Mouse (Mus musculus) embryonic facial prominence, embryonic 12.5 days (tissue): ENCODE results near the gene Gm9. TPM values are rescaled to one million over a fixed set of nuclear protein-coding genes. Genes with fewer than 3 reads are reported as not detected.
"Not testable (repeated sequence)": the region's sequence is repeated elsewhere in the genome, so short reads cannot be mapped to it uniquely, and the experiment has no call there.

ENCODE experiments used
- ATAC-seq: fragments of 200-750 bp; cut with Nextera tagmentation; 2 replicates; pipeline ENCODE4 v1.8.0; 2017; ENCODE audit not compliant: insufficient number of reproducible peaks, insufficient read depth, low FRiP score, low TSS enrichment
- H3K27ac ChIP-seq: fragments of 300-500 bp; sonication (generic); 2 replicates; pipeline ENCODE4 v1.5.1; 2016; ENCODE audit warnings: mild to moderate bottlenecking
- H3K27me3 ChIP-seq: fragments of 300-500 bp; sonication (generic); 2 replicates; pipeline ENCODE4 v1.6.1; 2016; ENCODE audit warnings: mild to moderate bottlenecking, moderate library complexity
- H3K36me3 ChIP-seq: fragments of 300-500 bp; sonication (generic); 2 replicates; pipeline ENCODE4 v1.6.1; 2016; ENCODE audit warnings: mild to moderate bottlenecking
- H3K4me1 ChIP-seq: fragments of 300-500 bp; sonication (generic); 2 replicates; pipeline ENCODE4 v1.6.1; 2016
- H3K4me2 ChIP-seq: fragments of 300-500 bp; sonication (generic); replicated peaks from 2 replicates; pipeline ENCODE4 v1.6.1; 2016; ENCODE audit warnings: mild to moderate bottlenecking, moderate library complexity
- H3K4me3 ChIP-seq: fragments of 300-500 bp; sonication (generic); 2 replicates; pipeline ENCODE4 v1.5.1; 2016; ENCODE audit warnings: mild to moderate bottlenecking
- H3K9ac ChIP-seq: fragments of 300-500 bp; sonication (generic); 2 replicates; pipeline ENCODE4 v1.6.1; 2016; ENCODE audit warnings: mild to moderate bottlenecking, moderate library complexity
- H3K9me3 ChIP-seq: fragments of 300-500 bp; sonication (generic); 2 replicates; pipeline ENCODE4 v1.6.1; 2016; ENCODE audit warnings: mild to moderate bottlenecking, moderate library complexity
- whole genome bisulfite sequencing: fragments of 180-500 bp; shearing (Covaris S2); methylation state at CpG from one replicate; pipeline ENCODE4 v1.1.7; 2016; 5-methylcytosine and 5-hydroxymethylcytosine counted together
- polyA plus RNA-seq: library from polyadenylated mRNA; unstranded; fragments of >200 nt; fragmentation: Nextera tagmentation; extraction: Ambion mirVana; gene quantifications from 2 replicates; pipeline ENCODE4 v1.2.1, GENCODE M21; 2016

Gene Gm9
- not detected in 2 replicates for polyA plus RNA-seq

DNA sequence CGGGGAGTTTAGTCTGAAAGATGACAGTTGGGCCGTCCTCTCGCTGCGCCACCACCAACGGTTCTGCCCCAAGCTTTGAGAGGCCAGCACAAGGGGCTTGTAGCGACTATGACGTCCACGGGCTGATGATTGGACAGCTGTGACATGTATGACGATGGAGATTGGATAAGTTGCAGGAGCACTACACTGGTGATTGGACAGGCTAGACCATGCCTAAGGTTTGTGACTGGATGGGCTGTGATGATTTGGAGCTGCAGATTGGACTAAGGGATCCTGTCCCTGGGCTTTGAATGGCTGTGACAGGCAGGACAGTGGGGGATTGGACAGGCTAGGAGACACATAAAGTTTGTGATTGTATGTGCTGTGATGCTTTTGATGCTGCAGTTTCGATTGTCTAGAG lies at the start of gene Gm9:
Gm9 (minus strand) TSS at position 101 of the 400 bp plus-strand sequence.
- Histone ChIP-seq H3K4me3 (no peak within 1 kb of the TSS), H3K4me2 (no peak within 1 kb of the TSS), H3K27ac (no peak within 1 kb of the TSS), H3K27me3 (no peaks in the 10 kb centered on the region), H3K36me3 (no peaks in the 10 kb centered on the region), H3K9ac (no peak within 1 kb of the TSS), H3K4me1 (no peaks in the 10 kb centered on the region), H3K9me3 (no peaks in the 10 kb centered on the region)
- 88% methylated on average over 10 of the region's 10 CpGs for WGBS
- no peak for ATAC-seq

DNA sequence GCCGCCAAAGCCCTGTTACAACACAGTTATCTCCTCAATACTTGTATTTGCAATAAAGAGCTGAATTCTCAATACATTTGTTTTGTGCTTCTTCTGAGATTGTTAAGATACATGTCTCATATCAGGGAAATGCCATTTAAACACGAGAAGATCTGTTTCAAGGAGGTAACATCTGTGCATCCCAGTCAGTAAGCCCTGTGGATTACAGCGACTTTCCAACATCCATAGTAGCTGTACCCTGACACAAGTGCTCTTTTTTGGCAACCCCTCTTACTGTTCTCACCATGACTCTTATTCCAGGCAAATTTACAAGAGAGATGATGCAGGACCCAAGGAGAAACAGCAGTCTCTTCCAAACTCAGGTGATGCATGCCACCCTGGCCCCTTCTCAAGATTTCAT lies 38.8 kb upstream of the Gm9 start, which contains the start of gene Rhox3a:
Rhox3a (plus strand) TSS at position 301 of the 400 bp plus-strand sequence.
- H3K36me3 ChIP-seq, ATAC-seq: not testable (repeated sequence)
- WGBS = 80% methylated on average over 1 of the region's 3 CpGs

DNA sequence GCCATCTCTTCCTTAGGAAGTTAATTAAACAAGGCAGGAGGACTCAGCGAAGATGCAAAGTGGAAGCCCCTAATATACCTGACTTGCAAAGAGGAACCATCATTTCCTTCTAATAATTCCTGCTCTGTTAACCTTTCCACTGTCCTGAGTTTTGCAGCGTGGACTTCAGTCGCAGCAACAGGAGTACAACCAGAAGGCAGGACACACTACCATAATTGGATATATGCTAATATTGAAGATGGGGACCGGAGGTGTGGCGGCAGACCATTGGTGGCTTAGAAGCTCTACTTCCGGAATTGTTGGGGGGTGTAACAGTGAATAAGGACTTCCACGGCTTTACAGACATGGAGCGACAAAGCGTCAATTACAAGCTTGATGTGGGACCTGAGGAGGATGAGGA lies 33.8 kb upstream of the Gm9 start, which contains the start of gene Rhox2a:
Rhox2a (plus strand) TSS at position 301 of the 400 bp plus-strand sequence.
- not testable (repeated sequence) for H3K4me2 ChIP-seq, H3K4me1 ChIP-seq, H3K9ac ChIP-seq, H3K27me3 ChIP-seq, H3K4me3 ChIP-seq, H3K9me3 ChIP-seq, ATAC-seq, H3K36me3 ChIP-seq, H3K27ac ChIP-seq
- 100% methylated on average over 2 of the region's 9 CpGs for WGBS

More for the DNA sequence above, 38.8 kb upstream of the Gm9 start, which contains the start of gene Rhox3a:
- H3K9ac ChIP-seq, H3K4me2 ChIP-seq, H3K4me3 ChIP-seq, H3K9me3 ChIP-seq, H3K4me1 ChIP-seq, H3K27ac ChIP-seq, H3K27me3 ChIP-seq: not testable (repeated sequence)

DNA sequence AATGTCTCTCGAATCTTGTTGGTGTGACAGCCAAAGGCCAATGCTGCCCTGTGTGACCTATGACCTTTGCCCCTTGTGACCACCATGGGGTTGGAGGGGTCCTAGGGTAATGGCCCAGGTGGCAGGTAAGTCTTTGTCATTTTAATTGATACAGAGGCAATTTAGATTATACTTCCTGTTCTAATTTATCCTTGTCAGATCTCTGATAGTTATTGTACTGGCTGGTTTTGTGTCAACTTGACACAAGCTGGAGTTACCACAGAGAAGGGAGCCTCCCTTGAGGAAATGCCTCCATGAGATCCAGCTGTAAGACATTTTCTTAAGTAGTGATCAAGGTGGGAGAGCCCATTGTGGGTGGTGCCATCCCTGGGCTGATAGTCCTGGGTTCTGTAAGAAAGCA lies 11.3 kb upstream of the Gm9 start, which contains the start of gene Rhox1:
Rhox1 (minus strand) TSS at position 101 of the 400 bp plus-strand sequence.
- not testable (repeated sequence) for H3K4me3 ChIP-seq, H3K9me3 ChIP-seq, H3K4me1 ChIP-seq, H3K36me3 ChIP-seq, H3K9ac ChIP-seq, H3K27me3 ChIP-seq, ATAC-seq, H3K27ac ChIP-seq, H3K4me2 ChIP-seq
- 67% methylated on average over 1 of the region's 1 CpGs for WGBS

DNA sequence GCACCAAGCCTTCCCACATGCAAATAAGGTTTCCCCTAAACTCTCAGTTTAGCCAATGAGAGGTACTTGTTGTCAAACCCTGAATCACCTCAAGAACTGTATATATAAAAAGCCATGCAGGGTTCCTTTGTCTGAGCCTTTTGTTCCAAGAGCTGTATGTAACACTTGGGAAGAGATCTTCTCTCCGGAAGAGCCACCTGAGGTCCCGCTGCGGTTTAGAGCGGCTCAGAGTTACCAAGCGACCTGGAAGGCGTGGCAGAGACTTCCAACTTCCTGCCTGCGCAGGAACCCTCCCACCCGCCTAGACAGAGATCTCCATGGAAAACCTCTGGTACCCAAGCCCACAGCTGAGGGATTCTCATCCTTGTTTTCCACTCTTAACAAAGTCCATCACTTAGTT lies 12.2 kb downstream of the Gm9 start:
- ATAC-seq = no peak
- no peak overlapping the region for H3K4me3 ChIP-seq
- no peak overlapping the region for H3K4me2 ChIP-seq
- H3K36me3 ChIP-seq = no peaks in the 10 kb centered on the region
- H3K27ac ChIP-seq = no peak overlapping the region
- no peaks in the 10 kb centered on the region for H3K9me3 ChIP-seq
- no peaks in the 10 kb centered on the region for H3K4me1 ChIP-seq
- H3K9ac ChIP-seq = no peak overlapping the region
- 53% methylated on average over 8 of the region's 8 CpGs for WGBS
- H3K27me3 ChIP-seq = no peaks in the 10 kb centered on the region

DNA sequence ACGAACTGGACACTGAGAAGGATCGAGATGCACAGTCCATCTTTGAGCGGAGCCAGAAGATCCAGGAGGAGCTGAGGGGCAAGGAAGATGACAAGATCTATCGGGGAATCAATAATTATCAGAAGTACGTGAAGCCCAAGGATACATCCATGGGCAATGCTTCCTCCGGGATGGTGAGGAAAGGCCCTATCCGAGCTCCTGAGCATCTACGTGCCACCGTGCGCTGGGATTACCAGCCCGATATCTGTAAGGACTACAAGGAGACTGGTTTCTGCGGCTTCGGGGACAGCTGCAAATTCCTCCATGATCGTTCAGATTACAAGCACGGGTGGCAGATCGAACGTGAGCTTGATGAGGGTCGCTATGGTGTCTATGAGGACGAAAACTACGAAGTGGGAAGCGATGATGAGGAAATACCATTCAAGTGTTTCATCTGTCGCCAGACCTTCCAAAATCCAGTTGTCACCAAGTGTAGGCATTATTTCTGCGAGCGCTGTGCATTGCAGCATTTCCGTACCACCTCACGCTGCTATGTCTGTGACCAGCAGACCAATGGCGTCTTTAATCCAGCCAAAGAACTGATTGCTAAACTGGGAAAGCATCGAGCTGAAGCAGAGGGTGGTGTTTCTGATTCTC lies 19.0 kb downstream of the Gm9 start:
- Histone ChIP-seq H3K4me2 (peak overlapping the region; percentile 55), H3K27me3 (no peaks in the 10 kb centered on the region), H3K4me3 (peak overlapping the region; percentile 53), H3K9me3 (no peaks in the 10 kb centered on the region), H3K4me1 (no peaks in the 10 kb centered on the region), H3K27ac (no peak overlapping the region), H3K36me3 (no peaks in the 10 kb centered on the region), H3K9ac (peak overlapping the region; percentile 53)
- WGBS = 26% methylated on average over 28 of the region's 28 CpGs
- ATAC-seq = no peak

DNA sequence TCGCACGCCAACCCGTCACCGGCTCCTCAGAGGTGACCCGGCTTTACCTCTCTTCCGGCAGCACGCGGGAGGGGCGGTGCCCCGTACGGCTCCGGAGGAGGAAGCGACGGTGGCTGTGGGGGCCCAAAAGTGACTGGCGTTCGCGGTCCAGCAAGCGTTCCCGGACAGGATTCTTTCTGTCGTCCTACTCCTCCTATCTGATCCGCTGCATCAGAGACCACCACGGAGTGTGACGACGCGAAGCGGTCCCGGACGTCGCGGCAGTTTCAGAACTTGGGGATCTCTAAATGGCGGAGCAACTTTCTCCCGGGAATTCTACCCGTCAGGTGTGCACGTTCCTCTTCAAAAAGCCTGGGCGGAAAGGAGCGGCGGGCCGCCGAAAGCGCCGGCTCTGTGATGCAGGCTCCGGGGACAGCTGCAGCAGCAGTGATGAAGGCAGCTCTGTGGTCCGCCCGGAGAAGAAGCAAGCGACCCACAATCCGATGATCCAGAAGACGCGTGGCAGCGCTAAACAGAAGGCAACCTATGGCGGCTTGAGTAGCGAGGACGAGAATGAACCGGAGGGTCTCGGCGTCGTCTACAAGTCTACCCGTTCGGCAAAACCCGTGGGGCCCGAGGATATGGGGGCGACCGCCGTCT lies 19.6 kb downstream of the Gm9 start, which contains the start of the genes Ndufa1 and Rnf113a1:
Ndufa1 (minus strand) TSS at position 59 of the 639 bp plus-strand sequence.
Rnf113a1 (plus strand) TSS at position 141 of the 639 bp plus-strand sequence.
- H3K4me1 ChIP-seq = no peaks in the 10 kb centered on the region
- H3K9ac ChIP-seq = peak within 1 kb of the TSS; percentile 53
- H3K27me3 ChIP-seq = no peaks in the 10 kb centered on the region
- H3K4me3 ChIP-seq = peak within 1 kb of the TSS; percentile 53
- peak; percentile 90 for ATAC-seq
- H3K27ac ChIP-seq = 0 out of 2 replicates have a peak within 1 kb of the TSS, but pooled peaks have one; percentile 17
- H3K4me2 ChIP-seq = peak within 1 kb of the TSS; percentile 55
- 20% methylated on average over 55 of the region's 63 CpGs for WGBS
- H3K9me3 ChIP-seq = no peaks in the 10 kb centered on the region
- no peaks in the 10 kb centered on the region for H3K36me3 ChIP-seq

DNA sequence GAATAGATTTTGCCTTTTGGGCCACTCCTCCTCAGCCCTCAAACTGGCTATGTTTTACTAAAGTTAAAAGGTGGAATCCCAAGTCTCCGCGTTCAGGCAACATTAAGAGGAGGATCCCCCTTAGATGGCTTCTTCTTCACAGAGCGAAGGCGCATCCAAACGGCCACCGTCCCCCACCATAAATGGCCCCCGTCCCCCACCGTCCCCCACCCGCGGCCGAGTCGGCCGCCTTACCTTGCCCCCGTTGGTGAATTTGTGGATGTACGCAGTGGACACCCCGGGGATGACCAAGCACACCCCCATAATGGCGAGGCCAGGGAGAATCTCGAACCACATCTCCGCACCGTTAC lies 20.1 kb downstream of the Gm9 start:
- Histone ChIP-seq H3K4me2 (peak overlapping the region; percentile 49), H3K9me3 (no peaks in the 10 kb centered on the region), H3K9ac (peak overlapping the region; percentile 30), H3K36me3 (no peaks in the 10 kb centered on the region), H3K4me1 (no peaks in the 10 kb centered on the region), H3K27ac (no peak overlapping the region), H3K27me3 (no peaks in the 10 kb centered on the region), H3K4me3 (peak overlapping the region; percentile 53)
- 27% methylated on average over 19 of the region's 20 CpGs for WGBS
- ATAC-seq = peak; percentile 35; the same call in 1 of the 2 replicates

DNA sequence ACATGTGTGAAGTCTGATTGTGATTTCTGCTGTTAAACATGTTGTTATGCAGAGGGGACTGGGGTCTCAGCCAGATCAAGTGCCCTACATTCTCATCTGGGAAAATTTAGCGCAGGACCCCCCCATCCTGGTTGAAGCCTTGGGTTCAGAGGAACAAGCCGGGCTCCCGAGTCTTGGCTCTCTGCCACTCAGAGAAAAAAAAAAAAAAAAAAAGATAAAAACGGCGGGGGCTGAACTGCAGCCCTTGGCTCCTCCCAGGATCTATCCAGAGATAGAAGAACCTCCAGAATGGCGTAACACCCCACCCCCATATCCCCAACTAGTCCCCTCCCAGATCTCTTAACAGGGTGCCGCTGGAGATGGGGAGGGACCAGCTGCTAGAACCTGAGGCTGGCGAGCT lies 26.4 kb downstream of the Gm9 start:
- H3K27ac ChIP-seq, H3K4me1 ChIP-seq, H3K9me3 ChIP-seq, H3K4me2 ChIP-seq, H3K4me3 ChIP-seq, H3K27me3 ChIP-seq, H3K36me3 ChIP-seq, H3K9ac ChIP-seq, ATAC-seq: not testable (repeated sequence)
- 58% methylated on average over 8 of the region's 8 CpGs for WGBS

DNA sequence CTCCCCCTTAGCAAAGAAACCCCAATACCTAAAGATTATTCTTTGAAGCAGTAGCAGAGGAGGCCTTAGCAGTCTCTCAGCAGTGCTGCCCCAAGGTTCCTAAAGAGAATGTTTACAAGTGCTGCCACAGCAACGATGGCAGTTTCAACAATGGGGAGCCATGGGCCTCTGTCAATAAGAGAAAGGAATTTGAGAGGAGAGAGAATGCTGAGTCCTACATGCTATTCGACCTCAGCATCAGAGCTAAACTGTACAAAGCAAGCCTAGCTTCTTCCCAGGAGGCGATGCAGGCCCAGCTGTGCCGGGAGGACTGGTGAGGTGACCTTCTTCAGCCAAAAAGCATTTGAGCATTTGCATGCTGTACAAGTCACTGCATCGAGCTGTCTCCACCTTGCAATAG lies 42.1 kb downstream of the Gm9 start, which contains the start of gene Akap14:
Akap14 (minus strand) TSS at position 101 of the 400 bp plus-strand sequence.
- Histone ChIP-seq H3K27me3 (no peaks in the 10 kb centered on the region), H3K4me3 (no peak within 1 kb of the TSS), H3K4me2 (no peak within 1 kb of the TSS), H3K27ac (no peak within 1 kb of the TSS), H3K4me1 (no peaks in the 10 kb centered on the region), H3K9me3 (no peaks in the 10 kb centered on the region), H3K36me3 (no peaks in the 10 kb centered on the region), H3K9ac (no peak within 1 kb of the TSS)
- ATAC-seq = no peak
- 48% methylated on average over 5 of the region's 5 CpGs for WGBS

DNA sequence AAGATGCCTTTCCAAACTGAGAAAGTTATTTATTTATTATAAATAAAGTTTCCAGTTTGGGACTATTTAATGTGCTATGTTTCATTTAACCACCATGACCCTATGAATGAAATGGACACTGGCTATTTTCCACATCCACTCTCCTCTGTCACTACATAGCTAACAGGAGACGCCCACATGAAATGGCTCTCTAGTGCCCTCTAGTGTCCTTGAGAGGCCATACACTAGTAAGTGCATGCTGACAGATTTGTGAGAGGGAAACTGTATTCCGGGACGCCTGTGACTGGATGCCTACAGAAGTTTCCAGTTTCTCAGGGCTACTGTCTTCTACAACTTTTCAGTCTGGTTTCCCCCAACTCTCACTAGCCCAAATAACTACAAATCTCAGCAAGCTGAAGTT lies 43.8 kb downstream of the Gm9 start:
- ATAC-seq = no peak
- H3K27me3 ChIP-seq = no peaks in the 10 kb centered on the region
- H3K4me2 ChIP-seq = no peak overlapping the region
- WGBS = 21% methylated on average over 3 of the region's 3 CpGs
- H3K4me1 ChIP-seq = no peaks in the 10 kb centered on the region
- H3K27ac ChIP-seq = no peak overlapping the region
- H3K9me3 ChIP-seq = no peaks in the 10 kb centered on the region
- H3K4me3 ChIP-seq = no peak overlapping the region
- H3K36me3 ChIP-seq = no peaks in the 10 kb centered on the region
- no peak overlapping the region for H3K9ac ChIP-seq

DNA sequence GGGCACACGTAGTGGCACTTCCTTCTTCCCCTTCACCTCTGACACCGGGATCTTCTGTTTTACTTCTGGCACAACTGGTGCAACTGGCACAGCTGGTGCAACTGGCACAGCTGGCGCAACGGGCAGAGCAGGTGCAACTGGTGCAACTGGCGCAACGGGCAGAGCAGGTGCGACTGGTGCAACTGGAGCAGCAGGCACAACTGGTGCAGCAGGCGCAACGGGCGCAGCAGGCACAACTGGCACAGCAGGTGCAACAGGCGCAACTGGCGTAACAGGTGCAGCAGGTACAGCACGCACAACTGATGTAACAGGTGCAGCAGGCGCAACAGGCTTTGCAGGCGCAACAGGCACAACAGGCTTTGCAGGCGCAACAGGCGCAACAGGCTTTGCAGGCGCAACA lies 47.7 kb downstream of the Gm9 start:
- Histone ChIP-seq H3K27ac (no peak overlapping the region), H3K4me3 (no peak overlapping the region), H3K4me1 (no peaks in the 10 kb centered on the region), H3K9me3 (no peaks in the 10 kb centered on the region), H3K4me2 (no peak overlapping the region), H3K27me3 (no peaks in the 10 kb centered on the region), H3K9ac (no peak overlapping the region), H3K36me3 (no peaks in the 10 kb centered on the region)
- WGBS = 65% methylated on average over 18 of the region's 18 CpGs
- no peak for ATAC-seq
